Mouse (Mus musculus) monocyte, adult 2 months (primary cell): ENCODE results near the gene Cacnb4.

Experiments used
- DNase-seq, 2 experiments: peaks; one replicate each; pipeline ENCODE4 v3.0.0; 2022; ENCODE audit warnings: low spot score in 2 of 2, low read depth in 1 of 2

The Cacnb4 gene

DNA sequence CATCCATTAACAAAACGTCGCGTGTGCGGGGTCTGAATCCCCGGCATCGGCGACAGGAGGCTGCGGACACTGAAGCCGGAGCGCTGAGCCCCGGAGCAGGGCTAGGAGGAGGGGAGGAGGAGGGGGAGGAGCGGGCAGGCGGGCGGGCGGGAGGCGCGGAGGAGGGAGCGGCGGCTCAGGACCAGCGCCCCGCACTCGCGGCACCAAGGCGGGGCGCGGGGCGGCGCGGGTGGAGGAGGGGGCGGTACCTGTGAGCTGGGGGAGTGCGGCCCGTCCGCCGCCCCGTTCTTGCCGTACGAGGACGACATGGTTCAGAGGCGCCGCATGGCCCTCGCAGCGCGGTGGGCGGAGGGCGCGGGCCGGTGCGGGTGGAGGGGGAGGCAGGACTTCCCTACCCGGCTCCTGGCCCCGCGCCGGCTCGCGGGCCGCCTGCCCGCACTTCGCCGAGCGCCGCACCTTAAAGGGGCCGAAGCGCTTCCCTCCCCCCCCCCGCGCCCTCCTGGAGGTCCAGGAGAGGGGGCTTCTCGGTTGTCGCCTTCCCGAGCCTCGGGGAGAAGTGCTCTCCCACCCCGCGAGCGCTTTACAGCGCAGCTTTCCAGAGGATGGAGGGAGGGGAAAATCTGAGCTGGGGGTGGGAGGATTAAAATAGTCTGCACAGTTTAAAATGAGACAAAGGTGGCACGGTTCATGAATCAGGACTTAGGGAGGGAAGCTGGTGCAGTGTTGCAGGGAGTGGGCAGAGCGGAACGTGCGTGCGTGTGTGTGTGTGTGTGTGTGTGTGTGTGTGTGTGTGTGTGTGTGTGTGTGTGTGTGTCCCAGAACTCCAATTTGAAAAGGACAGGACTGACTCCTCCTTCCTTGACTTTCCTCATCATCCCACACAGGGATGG, at the start of gene Cacnb4:
TSS of gene Cacnb4 (minus strand) at position 809 of the 890 bp plus-strand sequence.
- no peak for DNase-seq

DNA sequence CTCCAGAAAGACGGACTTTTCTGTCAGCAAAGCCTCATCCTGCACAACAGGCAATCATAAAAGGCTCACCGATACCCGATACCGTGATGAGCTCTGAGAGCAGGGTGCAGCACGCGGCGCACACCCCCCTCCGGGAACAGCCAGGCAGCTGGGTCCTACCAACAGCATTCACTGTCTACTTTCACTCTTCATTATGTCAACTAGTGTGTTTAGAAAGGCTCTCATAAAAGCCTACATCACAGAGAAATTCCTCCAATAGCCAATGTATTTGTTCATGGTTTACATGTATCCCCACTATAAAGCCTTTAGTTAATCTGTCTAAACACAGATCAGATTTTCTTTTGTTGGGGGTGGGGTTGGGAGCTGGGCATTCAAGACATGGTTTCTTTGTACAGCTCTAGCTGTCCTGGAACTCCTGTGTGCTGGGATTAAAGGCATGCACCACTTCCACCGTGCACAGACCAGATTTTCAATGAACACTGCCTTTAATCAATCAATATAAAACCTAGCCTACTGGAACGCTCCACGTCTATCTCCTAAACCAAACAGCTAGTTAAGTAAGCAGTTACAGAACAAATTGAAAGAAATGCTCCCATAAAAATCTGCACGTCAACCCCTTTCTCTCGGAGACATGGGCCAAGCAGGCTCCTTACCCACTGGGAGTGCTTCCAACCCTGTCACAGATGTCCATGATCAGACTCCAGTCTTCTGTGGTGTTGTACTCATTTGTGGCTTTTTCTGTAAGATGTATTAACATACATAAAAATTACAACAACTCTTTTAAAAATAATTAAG, 43.8 kb upstream of the Cacnb4 start:
- no peak for DNase-seq

DNA sequence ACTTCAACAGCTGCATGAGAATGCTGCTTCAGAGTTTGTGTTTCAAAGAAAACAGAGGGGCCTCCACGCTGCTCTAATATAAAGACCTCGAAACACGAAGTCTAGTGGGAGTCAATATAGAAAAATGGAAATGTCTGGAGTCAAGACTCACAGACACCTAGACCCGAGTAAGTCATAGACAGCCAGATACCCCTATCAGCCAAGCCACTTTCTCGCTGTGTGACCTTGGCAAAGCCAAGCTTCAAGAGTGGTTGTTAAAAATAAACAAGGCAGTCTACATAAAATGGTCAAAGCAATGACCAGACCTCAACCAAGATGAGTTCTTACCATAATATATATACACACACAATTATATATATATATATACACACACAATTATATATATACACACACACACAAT, 40.4 kb upstream of the Cacnb4 start:
- no peak for DNase-seq

DNA sequence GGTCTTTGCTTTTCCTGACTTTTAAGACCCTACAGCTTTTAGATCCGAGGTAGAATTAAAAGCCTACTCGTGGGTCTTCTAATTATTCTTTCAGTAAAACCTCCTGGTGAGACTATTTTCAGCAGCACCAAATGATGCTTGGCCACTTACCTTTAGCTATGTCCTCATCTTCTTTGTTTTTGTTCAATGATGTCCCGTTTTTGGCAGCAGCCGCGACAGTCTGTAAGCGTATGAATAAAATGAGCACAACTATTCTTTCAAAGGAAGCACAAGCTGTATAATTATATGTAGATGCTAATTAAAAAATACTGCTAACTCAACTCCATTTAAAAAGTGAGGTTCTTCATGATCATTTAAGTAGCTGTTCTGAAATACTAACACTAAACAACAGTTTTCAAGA, 38.9 kb upstream of the Cacnb4 start:
- DNase-seq, result no peak

- DNase-seq, result no peak
Observed at GRCm38 (mm10) chr2:52714111-52714510, 37.5 kb upstream of the Cacnb4 start.

DNA sequence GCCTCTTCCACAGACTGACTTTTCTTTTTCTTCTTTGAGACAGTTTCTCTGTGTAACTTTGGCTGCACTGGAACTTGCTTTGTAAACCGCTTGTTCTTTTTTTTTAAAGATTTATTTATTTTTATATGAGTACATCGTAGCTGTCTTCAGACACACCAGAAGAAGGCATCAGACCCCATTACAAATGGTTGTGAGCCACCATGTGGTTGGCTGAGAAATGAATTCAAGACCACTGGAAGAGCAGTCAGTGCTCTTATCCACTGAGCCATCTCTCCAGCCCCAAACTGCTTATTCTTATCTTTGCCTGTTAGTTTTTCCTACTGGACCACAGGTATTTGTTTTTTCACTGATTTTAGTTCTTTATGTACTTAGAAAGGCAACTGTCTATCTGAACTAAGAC, 34.2 kb upstream of the Cacnb4 start:
- no peak for DNase-seq

- DNase-seq, result no peak
Observed at GRCm38 (mm10) chr2:52709417-52709816, 32.8 kb upstream of the Cacnb4 start.

- DNase-seq, result no peak
Observed at GRCm38 (mm10) chr2:52701368-52702036, 24.9 kb upstream of the Cacnb4 start.

- DNase-seq, result no peak
Observed at GRCm38 (mm10) chr2:52700352-52700751, 23.7 kb upstream of the Cacnb4 start.

DNA sequence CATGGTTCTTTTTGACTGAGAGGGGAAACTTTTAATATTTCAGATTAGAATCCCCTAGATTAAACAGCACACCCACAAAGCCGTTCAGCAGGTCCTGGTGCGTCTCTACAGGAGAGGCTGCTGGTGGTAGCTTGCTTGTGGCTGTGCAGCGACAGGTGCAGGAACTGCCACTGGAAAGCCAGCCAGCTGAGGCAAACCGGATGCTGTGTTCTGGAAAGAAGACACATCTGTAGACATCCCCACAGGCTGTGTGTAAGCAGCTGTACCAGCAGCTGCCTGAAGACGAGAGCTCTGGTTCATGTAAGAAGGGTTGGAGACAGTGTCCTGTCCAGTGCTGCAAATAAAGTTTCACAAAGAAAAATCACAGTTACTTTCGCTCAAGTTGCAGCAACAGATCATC, 18.0 kb upstream of the Cacnb4 start:
- no peak for DNase-seq

DNA sequence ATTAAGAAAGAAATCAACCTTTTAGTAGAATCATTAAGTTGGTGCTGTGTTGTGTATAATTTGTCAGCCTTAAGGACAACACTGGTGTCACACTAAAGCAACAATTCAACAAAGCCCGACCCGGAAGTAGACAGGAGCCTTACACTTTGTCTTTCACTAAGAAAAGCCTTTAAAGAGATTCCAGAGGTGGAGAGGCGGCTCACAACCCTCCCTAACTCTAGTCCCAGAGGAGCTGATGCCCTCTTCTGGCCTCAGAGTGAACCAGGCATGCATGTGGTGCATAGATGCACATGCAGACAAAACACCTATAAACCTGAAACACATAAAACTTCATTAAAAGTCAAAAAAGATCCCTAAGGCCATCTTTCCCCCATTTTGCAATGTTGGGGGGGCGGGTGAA, 15.1 kb upstream of the Cacnb4 start:
- DNase-seq, result no peak

DNA sequence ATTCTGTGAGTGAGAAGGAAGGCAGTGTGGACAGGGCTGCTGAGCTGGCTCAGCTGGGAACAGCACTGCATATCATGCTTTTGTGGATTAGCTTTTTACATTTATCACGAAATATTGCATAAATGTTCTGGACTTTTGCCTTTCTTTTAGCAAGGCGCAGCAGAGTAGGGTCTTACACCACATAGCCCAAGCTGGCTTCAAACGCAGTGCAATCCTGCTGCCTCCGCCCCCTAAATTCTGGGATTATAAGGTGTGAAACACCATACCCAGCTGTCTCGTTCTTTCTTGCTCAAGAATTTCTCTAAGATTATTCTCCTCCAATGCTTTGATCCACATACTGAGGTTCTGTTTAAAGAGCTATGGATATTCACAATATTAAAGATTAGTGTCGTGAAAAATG, 10.0 kb upstream of the Cacnb4 start:
- DNase-seq, result no peak

DNA sequence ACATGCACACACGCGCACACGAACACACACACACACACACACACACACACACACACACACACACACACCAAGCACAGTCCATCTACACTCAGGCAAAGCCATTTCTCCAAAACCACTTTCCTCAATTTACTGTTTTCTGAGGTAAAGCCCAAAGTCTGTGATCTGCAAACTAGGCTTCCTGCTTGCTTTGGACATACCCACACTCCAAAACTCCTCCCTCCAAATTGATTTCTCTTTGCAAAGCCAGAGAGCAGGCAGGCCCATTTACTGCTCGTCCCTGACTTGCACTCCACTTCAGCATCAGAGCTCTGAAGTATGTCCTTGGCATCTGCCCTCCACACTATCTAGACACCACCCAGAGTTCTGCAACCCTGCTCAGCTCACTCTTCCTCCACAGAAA, 958 bp upstream of the Cacnb4 start:
- no peak for DNase-seq

DNA sequence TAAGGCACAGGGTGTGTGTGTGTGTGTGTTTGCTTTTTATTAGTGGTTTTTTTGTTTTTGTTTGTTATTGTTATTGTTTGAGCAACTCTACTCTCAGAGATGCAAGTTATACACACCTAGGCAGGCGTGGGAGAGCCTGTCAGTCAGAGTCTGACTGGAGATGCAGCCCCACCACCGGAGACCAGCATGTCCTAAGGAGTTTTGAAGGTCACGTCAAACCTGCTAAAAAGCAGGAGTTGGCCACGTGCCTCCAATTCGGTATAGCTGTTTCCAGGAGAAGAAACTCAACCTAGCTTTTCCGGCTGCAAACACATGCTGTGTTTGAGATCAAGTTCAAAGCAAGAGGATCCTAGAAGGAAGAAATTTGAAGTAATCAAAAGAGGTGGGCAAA, 277 bp upstream of the Cacnb4 start:
- DNase-seq, result no peak

DNA sequence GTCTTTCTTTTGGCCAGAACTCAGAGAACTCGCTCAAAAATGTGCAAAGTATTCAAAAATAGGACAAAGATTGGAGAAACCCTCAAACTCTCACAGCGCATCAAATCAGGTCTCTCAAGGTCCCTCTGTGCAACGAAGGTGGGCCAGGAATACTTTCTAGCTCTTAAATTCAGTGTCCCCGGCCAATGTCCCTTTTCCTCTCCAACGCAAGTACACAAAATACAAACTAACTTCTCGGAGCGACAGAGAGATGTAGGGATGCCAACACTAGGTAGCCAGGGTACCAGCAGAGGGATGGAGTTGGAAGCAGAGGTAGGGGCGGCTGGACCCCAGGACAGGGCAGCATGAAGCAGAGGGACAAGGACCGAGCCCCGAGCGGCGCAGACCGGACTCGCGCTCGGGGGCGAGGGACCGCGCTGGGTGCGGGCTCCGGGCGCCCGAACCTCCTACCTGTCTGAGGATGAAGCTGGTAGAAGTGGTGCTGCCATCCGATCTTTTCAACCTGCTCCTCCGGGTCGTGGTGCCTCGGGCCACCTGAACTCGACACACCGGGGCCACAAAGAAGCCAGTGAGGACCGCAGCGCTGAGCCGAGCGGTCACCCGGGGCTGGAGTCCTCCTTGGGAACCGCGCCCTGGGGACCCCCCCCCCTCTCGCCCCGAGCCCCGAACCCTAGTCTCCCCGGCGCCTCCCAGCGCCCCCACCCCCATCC, 1.2 kb downstream of the Cacnb4 start:
- no peak for DNase-seq

- DNase-seq, result no peak
Observed at GRCm38 (mm10) chr2:52674886-52675277, 1.7 kb downstream of the Cacnb4 start.

DNA sequence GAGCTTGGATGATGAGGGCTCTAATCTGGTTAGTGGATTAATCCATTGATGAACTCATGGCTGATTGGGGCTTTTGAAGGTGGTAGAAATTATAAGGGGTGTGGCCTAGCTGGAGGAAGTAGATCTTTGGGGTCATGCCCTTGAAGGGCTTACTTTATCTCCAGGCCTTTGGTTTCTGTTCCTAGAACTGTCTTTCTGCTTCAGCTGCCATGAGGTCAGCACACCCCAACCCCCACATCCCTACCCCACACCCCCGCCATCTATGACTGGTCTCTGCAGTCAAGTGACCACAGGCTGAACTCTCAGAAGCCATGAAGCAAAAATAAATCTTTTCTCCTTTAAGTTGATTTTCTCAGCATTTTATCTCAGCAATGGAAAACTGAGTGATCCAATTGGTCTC, 3.5 kb downstream of the Cacnb4 start:
- peak in 1 of 2 experiments; percentile 9 for DNase-seq

- DNase-seq, result no peak
Observed at GRCm38 (mm10) chr2:52670733-52671132, 5.9 kb downstream of the Cacnb4 start.

DNA sequence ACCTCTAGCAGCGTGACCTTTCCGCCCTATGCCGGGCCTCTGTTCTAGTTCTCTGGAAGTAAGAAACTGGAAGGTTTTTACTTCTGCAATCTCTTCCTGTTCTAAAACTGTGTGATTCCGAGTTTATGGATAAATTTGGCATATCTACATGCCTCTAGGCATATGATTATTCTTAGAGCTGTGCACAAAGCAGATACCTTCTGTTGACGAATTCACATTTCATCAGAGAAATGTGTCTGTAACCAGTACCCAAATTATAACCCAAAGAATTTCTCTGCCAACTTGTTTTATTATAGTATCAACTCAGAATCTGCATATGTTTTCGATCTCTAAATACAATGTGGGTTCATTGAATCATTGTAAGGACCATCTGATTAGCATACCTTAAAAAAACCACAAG, 8.2 kb downstream of the Cacnb4 start:
- no peak for DNase-seq

DNA sequence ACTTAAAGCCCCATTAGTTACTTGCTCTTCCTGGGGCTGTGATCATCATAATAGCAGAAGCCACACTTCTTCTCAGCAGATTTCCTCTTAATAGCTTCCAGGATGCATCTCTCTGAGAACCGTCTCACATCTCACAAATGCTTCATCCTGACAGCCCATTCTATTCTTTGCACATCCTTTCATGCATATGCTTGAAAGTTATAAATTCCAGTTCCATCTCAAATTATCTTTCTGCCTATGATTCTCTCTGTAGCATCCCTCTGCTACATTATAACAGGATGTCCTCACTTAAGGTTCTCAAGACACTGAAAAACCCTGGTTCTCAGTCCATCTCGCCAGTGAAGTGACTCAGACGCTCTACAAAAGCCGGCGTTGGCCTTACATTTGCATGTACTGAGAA, 19.9 kb downstream of the Cacnb4 start:
- no peak for DNase-seq

GRCm38 (mm10) chr2:52654541-52654940, 22.1 kb downstream of the Cacnb4 start:
- no peak for DNase-seq
